Mouse (Mus musculus) pancreas, adult 10 weeks (tissue): Measurements from ENCODE around the gene Fbxo44. TPM values are rescaled to one million over a fixed set of nuclear protein-coding genes. Genes with fewer than 3 reads are reported as not detected.

Source experiments
- polyA plus RNA-seq: library from polyadenylated mRNA; stranded (reverse); fragments of 350-450 nt; fragmentation: Illumina TruSeq; extraction: RNeasy Lipid Tissue Mini Kit (QIAGEN cat#74804); gene quantifications from one replicate; pipeline ENCODE4 v1.2.3, GENCODE M21; 2015; ENCODE audit warnings: low read depth, low replicate concordance; ENCODE audit not compliant: insufficient read depth

Gene Fbxo44
- 3.0 TPM for polyA plus RNA-seq

DNA sequence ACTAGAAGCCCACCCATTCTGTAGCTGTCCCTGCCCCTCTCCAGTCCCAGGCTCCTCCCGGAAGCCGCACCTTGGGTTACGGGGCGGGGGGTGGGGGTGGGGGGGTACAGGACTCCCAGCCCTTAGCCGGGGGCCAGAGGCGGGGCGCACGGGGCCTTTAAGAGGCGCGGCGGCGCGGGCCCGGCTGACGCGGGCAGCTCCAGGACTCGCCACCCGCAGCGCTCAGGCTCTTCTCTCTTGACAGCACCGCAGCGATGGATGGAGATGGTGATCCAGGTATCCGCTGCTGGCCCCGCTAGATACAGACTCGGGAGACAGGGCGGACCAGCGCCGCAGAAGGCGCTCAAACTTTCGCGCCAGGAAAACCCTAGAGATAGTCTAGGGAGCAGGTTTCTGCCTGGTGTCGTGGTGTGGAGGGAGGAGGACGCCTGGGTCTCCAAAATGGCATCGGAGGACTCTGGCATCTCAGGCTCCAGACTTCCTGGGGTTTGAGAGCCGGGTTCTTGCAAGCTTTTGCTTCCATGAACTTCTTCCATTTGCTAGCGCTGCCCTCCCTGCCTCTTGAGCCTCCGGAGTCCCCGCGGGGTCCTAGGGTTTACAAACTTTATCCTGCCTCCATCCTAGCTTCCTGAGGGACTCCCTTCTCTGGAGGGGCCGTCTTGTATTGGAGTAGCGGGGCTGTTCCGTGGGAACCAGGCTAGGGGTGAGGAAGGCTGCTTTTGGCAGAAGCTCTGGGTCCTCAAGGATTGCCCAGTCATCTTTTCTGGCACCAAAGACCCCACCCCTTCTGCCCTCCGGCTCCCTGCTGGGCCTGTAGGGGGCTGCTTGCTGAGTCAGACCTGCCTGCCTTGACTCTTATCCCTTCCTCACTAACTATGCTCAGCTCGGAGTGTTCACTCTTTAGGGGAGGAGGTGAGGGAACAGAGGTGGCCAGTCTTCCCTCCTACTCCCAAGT is at the start of gene Fbxo44, which contains the start of gene Fbxo2:
TSS of gene Fbxo44 (minus strand) at position 47 of the 955 bp plus-strand sequence.
TSS of gene Fbxo2 (plus strand) at position 186 of the 955 bp plus-strand sequence.

DNA sequence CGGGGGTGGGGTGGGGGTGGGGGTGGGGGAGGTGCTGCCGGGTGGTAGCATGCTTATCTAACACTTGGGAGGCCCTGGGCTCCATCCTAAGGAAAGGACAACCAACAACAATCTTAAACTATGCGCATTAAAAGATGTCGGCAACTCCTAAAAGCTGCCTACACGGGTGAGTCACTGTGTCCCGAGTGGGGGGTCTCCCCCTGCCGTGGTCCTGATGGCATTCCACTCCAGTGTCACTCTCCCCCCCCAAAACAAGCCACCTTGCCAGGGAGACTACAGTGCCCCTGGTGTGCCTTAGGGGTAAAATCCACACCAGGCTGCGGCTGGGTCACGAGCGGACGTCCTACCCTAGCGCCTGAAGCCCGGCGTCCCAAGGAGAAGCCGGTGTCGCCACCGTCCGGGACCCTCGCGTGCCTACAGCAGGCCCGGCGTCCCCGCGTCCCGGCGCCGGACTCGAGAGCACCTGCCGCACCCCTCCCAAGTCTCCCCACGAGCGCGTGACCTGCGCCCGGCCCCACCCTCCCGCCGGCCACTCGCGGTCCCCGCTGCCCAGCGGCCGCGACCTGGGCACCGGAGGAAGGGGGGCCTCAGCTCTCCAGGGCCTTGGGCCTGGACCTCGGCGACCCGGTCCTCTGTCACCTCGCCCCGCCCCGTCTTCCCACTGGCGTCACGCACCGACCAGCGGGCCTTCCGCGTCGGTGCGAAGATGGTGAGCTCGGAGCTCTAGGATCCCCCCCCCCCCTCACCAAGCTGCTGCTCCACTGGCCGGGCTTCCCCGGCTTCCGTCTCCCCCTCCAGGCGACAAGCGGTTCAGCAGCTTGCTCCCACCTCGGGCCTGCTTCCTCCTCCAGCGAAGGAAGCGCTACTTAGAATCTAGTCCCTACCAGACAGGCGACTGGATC is 8.8 kb downstream of the Fbxo44 start, which contains the start of gene Fbxo6:
TSS of gene Fbxo6 (minus strand) at position 874 of the 902 bp plus-strand sequence.

DNA sequence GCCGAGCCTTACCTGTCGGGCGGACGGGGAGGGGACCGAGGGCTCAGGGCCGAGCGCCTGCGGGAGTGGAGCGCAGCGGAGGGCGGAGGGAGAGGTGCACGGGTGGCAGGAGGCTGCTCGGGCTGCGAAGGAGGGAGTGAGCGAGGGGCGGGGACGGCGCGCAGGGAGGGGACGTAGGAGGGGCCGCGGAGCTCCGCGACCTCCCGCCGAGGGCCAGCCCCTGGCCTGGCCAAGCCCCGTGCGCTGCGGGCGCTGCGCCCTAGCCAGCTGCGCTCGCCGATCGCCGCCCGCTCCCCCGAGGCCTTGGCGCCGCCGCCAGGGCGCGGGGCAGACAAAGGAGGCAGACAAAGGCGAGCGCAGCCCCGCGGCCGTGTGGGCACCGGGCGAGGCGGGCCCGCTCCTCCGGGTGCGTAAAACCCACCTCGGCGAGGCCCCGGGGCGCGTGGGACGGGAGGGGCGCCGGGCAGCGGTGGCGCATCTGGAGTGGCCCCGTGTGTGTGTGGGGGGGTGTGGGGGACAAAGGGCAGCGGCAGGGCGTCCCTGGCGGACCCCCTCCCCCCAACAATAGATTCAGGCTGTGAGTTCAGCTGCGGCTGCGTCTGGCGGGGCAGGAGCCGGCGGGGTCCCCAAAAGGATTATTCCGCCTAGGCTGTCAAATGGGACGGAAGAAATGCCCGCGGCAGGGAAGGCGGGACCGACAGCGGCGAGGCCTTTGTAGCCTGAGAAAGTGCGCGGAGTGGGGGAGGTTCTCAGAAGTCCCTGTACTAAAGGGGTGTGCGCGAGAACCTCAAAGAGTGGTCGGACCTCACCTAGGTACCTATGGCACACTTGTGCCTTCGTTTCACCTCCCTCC is 29.5 kb downstream of the Fbxo44 start, which contains the start of gene Draxin:
TSS of gene Draxin (minus strand) at position 138 of the 853 bp plus-strand sequence.

DNA sequence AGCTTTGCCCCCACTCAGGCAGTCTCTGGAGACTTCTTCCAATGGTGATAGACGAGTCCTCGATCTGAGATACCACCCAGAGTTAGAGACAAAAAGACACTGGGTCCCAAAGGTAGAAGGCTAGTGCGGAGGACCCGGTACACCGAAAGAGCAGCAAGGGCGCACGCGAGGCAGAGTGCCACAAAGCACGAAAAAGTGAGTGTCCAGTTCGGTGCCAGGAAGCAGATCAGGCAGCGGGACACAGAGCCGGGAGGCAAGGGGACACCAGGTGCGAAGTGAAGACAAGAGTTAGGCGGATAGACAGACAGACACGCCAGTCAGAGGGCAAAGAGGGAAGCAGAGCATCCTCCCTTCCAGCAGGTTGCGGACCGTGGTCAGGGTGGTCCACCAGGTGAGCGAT is 30.1 kb downstream of the Fbxo44 start, which contains the start of gene Mad2l2:
TSS of gene Mad2l2 (plus strand) at position 252 of the 400 bp plus-strand sequence.

Other genes starting within 250 kb of the Fbxo44 start
- 12.8 TPM for gene Plod1, start 223.7 kb downstream of the Fbxo44 start, polyA plus RNA-seq
- gene 2510039O18Rik, start 219.6 kb downstream of the Fbxo44 start, polyA plus RNA-seq = 7.1 TPM
- not detected for gene Nppb, start 174.7 kb downstream of the Fbxo44 start, polyA plus RNA-seq
- gene Nppa, start 159.8 kb downstream of the Fbxo44 start, polyA plus RNA-seq = not detected
- gene Clcn6, start 121.7 kb downstream of the Fbxo44 start, polyA plus RNA-seq = 2.5 TPM
- 21.1 TPM for gene Mthfr, start 121.4 kb downstream of the Fbxo44 start, polyA plus RNA-seq
- gene Agtrap, start 72.5 kb downstream of the Fbxo44 start, polyA plus RNA-seq = 11.2 TPM
- gene Mad2l2, start 30.1 kb downstream of the Fbxo44 start, polyA plus RNA-seq = 2.2 TPM
- gene Draxin, start 29.8 kb downstream of the Fbxo44 start, polyA plus RNA-seq = not detected
- gene Fbxo6, start 8.3 kb downstream of the Fbxo44 start, polyA plus RNA-seq = 10.4 TPM
- 1.3 TPM for gene Fbxo2, start 139 bp upstream of the Fbxo44 start, polyA plus RNA-seq
- gene Disp3, start 127.5 kb upstream of the Fbxo44 start, polyA plus RNA-seq = not detected